Mouse (Mus musculus) kidney, postnatal 4 days (tissue): ENCODE data around the gene Kmt5b.

ENCODE experiments used
- DNase-seq, 2 experiments: peaks; one replicate each; pipeline ENCODE4 v3.0.0; 2021; ENCODE audit warnings: mixed read lengths in 2 of 2

The Kmt5b gene

GRCm38 (mm10) chr19:3767276-3767780, at the start of gene Kmt5b:
Gene Kmt5b, plus strand, starts transcription at chr19:3767421.
- DNase-seq: no peak

DNA sequence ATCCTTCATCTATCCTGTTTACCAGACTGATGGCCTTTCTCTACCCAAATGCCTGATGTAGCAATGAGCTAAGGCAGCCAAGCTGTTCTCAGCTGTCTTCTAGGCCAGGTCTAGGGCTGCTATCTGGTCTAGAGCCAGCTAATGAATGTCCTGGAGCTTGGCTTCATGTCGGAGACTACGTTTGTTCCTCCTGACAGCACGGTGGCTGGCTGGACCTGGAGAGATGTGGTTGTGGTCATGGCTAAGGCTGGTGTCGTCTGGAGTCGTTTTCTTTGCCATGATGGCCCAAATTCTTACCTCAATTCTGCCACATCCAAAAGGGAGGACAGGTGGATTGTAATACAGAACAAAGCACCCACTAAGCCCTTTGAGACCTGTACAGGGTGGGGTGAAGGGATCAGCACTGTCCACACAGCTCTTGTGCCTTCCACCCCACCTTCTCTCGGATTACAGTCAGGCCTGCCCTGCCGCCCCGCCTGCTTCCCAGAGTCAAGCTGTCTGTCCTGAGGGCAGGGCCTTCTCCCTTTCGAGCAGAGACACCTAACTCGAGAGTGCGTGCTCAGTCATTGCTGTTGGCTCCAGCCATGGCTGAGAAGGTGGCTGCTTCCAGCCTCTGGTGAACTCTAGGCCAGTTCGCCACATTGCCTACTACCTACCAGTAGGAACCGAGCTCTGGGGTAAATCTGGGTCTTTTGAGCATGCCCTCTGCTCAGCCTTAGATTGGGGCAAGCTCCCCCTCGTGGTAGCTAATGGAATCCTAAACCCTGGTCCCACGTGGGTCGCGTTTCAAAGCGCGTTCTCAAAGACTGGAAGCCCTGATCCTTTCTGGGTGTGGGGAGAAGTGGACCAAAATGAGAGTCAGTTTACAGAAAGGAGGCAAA, 48.5 kb upstream of the Kmt5b start:
- peak; percentile 79 to 86 for DNase-seq

- peak; percentile 81 to 88 for DNase-seq
These were observed 47.8 kb upstream of the Kmt5b start for GRCm38 (mm10) chr19:3719362-3719891.

GRCm38 (mm10) chr19:3723170-3723569, 44.1 kb upstream of the Kmt5b start:
- no peak for DNase-seq

GRCm38 (mm10) chr19:3723904-3724303, 43.3 kb upstream of the Kmt5b start:
- DNase-seq: peak; percentile 63 to 65

DNA sequence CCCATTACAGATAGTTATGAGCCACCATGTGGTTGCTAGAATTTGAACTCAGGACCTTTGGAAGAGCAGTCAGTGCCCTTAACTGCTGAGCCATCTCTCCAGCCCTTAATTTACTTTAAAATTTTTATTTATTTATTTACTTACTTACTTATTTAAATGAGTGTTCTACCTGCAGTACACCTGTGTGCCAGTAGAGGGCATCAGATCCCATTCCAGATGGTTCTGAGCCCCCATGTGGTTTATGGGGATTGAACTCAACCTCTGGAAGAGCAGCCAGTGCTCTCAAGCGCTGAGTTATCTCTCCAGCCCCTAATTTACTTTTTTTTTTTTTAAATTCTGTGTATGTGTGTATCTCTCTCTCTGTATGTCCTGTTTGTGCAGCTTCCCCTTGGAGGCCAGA, 42.4 kb upstream of the Kmt5b start:
- peak; percentile 86 to 88 for DNase-seq

DNA sequence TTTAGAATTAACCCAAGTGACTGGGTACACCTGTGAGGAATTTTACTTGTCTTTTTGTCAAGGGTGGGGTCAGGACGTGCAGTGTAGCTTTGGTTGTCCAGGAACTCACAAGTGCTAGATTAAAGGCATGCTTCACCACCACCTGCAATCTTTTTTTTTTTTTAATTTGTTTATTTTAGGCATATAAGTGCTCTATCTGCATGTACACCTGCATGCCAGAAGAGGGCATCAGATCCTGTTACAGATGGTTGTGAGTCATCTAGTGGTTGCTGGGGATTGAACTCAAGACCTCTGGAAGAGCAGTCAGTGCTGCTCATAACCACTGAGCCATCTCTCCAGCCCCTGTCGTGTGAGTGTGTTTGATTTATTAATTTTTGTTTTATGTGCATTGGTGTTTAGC, 38.3 kb upstream of the Kmt5b start:
- DNase-seq: no peak

GRCm38 (mm10) chr19:3730781-3731646, 36.2 kb upstream of the Kmt5b start:
- DNase-seq: no peak

DNA sequence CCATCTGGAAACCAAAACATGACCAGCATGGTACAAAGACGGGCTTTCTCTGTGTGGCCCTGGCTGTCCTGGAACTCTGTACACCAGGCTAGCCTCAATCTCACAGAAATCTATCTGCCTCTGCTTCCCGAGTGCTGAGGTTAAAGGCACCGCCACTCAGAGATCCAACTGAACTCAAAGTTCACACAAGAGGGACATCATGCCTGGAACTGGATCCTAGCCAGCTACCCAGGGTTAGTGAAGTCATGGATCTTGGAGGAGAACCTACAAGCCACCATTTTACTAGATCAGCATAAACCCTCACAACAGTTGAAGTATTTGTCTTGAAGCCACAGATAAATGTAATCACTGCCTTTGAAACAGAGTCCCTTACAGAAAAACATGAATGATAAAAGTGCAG, 31.2 kb upstream of the Kmt5b start:
- DNase-seq: no peak

GRCm38 (mm10) chr19:3739650-3740049, 27.6 kb upstream of the Kmt5b start:
- DNase-seq: no peak

- no peak for DNase-seq
These were observed 24.5 kb upstream of the Kmt5b start for GRCm38 (mm10) chr19:3742716-3743115.

GRCm38 (mm10) chr19:3743362-3743761, 23.9 kb upstream of the Kmt5b start:
- DNase-seq: no peak

DNA sequence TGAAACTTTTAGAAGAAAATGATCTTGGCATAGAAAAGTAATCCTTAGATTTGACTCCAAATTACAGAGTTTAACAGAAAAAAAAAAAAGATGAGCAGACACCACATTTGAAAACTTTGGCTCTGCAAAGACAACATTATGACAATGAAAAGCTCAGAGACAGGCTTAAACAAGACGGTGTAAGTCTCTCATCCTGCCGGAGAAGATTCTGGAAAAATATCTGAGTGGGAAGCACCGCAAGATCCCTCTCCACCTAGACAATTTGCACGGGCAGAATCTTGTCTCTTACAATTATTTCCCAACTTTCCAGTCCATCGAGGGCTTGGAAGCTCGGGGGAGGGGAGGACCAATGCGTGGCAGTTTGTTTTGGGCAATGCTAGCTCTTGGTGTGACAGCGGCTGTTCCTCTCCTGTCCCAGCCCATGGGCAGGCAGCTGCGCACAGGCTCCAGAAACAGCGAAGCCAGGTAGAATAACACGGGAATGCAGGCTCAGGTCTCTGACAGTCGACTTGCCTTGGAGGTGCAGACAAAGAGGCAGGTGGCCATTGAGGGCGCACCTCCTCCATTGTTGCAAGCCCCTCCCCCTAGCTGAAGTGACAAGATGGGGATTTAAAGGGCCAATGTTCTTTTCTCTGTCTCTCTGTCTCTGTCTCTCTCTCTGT, 23.2 kb upstream of the Kmt5b start:
- peak; percentile 72 to 79 for DNase-seq

- DNase-seq: no peak
These were observed 14.5 kb upstream of the Kmt5b start for GRCm38 (mm10) chr19:3752621-3753239.

- DNase-seq: no peak
These were observed 14.0 kb upstream of the Kmt5b start for GRCm38 (mm10) chr19:3753240-3753633.

GRCm38 (mm10) chr19:3753738-3754137, 13.5 kb upstream of the Kmt5b start:
- DNase-seq: no peak

- no peak for DNase-seq
These were observed 9.4 kb upstream of the Kmt5b start for GRCm38 (mm10) chr19:3757861-3758260.

DNA sequence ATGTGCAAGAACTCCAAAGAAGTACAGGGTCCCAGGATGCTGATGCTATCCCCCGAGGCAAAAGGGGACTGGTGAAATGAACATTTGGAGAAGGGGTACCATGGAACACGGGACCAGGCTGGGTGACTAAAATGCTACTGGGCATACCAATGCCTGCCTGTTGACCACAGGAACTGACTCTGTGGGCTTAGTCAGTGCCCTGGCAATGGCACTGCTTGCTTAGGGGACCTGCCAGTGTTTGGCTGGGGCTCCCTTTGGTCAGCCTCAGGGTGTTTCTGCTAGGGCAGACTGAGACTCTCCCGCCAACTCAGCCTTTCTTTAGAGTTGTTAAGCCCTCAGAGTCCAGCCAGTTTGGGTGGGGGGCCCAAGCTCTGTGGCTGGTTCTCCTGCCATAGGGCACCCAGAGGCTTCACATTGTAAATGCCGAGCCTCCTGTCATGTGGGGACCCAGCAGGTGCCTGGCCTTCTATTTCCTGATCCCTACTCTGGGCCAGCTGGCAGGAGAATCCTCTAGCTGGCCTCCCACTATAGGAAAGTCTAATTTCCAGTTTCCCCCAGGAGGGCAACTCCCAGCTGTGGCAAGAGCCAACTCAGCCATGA, 1.9 kb upstream of the Kmt5b start:
- no peak for DNase-seq

DNA sequence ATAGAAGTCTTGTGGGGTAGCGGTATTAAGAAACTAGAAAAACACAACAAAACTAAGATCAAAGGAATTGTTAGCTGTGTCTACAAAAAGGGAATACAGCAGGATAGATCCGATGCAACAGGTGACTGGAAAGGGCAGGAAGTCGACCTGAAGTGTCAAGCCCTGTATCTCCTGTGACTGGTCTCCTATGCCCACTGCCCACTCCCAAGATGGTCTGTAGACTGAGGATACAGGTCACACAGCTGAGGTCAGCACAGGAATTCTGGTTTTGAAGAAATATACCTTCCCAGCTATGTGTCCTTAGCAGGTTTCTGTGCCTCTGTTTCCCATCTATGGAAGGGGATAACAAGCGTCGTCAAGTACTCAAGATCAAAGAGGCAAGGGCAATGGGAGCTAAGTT, 843 bp upstream of the Kmt5b start:
- DNase-seq: no peak

GRCm38 (mm10) chr19:3767781-3768696, 818 bp downstream of the Kmt5b start:
- peak; percentile 92 to 95 for DNase-seq
